Mouse (Mus musculus) stomach, postnatal 0 days (tissue): ENCODE data around the gene Gm20605. TPM values are rescaled to one million over a fixed set of nuclear protein-coding genes. Genes with fewer than 3 reads are reported as not detected.
A peak's percentile ranks its signal among the peaks of the same experiment; 100 is the strongest.

Experiments
- ATAC-seq: fragments of 200-750 bp; cut with Nextera tagmentation; 2 replicates; pipeline ENCODE4 v1.8.0; 2017; ENCODE audit not compliant: low FRiP score, low TSS enrichment
- DNase-seq: peaks from one replicate; pipeline ENCODE4 v3.0.0-alpha.2; 2016; ENCODE audit warnings: low spot score
- H3K27ac ChIP-seq: fragments of 300-500 bp; sonication (generic); replicated peaks from 2 replicates; pipeline ENCODE4 v1.5.1; 2014; ENCODE audit warnings: mild to moderate bottlenecking, control low read depth
- H3K27me3 ChIP-seq: fragments of 300-500 bp; sonication (generic); 2 replicates; pipeline ENCODE4 v1.6.1; 2014; ENCODE audit warnings: low read length; ENCODE audit not compliant: control insufficient read depth, insufficient read depth
- H3K36me3 ChIP-seq: fragments of 300-500 bp; sonication (generic); 2 replicates; pipeline ENCODE4 v1.6.1; 2014; ENCODE audit warnings: low read length, mixed read lengths; ENCODE audit not compliant: control insufficient read depth, insufficient read depth
- H3K4me1 ChIP-seq: fragments of 300-500 bp; sonication (generic); replicated peaks from 2 replicates; pipeline ENCODE4 v1.6.1; 2014; ENCODE audit warnings: antibody characterized with exemption; ENCODE audit not compliant: control insufficient read depth, insufficient read depth
- H3K4me2 ChIP-seq: fragments of 300-500 bp; sonication (generic); replicated peaks from 2 replicates; pipeline ENCODE4 v1.6.1; 2014; ENCODE audit warnings: low read depth, mild to moderate bottlenecking, control low read depth, moderate library complexity
- H3K4me3 ChIP-seq: fragments of 300-500 bp; sonication (generic); 2 replicates; pipeline ENCODE4 v1.5.1; 2014; ENCODE audit warnings: low read depth, low read length, control low read depth
- H3K9ac ChIP-seq: fragments of 300-500 bp; sonication (generic); 2 replicates; pipeline ENCODE4 v1.6.1; 2014; ENCODE audit warnings: mild to moderate bottlenecking, low read length, control low read depth, mixed read lengths
- H3K9me3 ChIP-seq: fragments of 300-500 bp; sonication (generic); 2 replicates; pipeline ENCODE4 v1.6.1; 2016; ENCODE audit warnings: low read length; ENCODE audit not compliant: control insufficient read depth
- CTCF ChIP-seq: IDR thresholded peaks from 2 replicates; pipeline ENCODE4 v1.5.1; 2016; ENCODE audit warnings: antibody characterized with exemption, low read depth, mild to moderate bottlenecking, moderate library complexity
- EP300 ChIP-seq: optimal IDR thresholded peaks from 2 replicates; pipeline ENCODE3; 2016; ENCODE audit warnings: antibody characterized with exemption
- WGBS: fragments of 180-500 bp; shearing (Covaris S2); extraction: QIAGEN DNeasy Blood & Tissue Kit; methylation state at CpG from one replicate; pipeline ENCODE4 v1.1.7; 2014; 5-methylcytosine and 5-hydroxymethylcytosine counted together
- polyA plus RNA-seq: library from polyadenylated mRNA; unstranded; fragments of >200 nt; fragmentation: Nextera tagmentation; extraction: Ambion mirVana; gene quantifications from 2 replicates; pipeline ENCODE4 v1.2.1, GENCODE M21; 2015

The Gm20605 gene
- polyA plus RNA-seq, 1 experiment from 2014 or later, result 2.4 TPM

- H3K9ac ChIP-seq, result peak overlapping the region; percentile 87
- peak overlapping the region; percentile 91 for H3K4me3 ChIP-seq
- TF ChIP-seq EP300 (no peak), CTCF (no peak)
- WGBS, result 38% methylated on average over 9 of the region's 9 CpGs
- H3K4me2 ChIP-seq, result peak overlapping the region; percentile 75
- peaks cover 8% of the 10 kb centered on the region for H3K4me1 ChIP-seq
- H3K27ac ChIP-seq, result peak overlapping the region; percentile 97
- no peaks in the 10 kb centered on the region for H3K9me3 ChIP-seq
- no peak for ATAC-seq
- DNase-seq, result no peak
- peaks cover 19% of the 10 kb centered on the region for H3K36me3 ChIP-seq
- no peaks in the 10 kb centered on the region for H3K27me3 ChIP-seq
Measured at GRCm38 (mm10) chr5:137631171-137631570, 2.2 kb downstream of the Gm20605 start.

- TF ChIP-seq EP300 (no peak), CTCF (no peak)
- ATAC-seq (no peak), DNase-seq (no peak)
- H3K4me3 ChIP-seq, result peak overlapping the region; percentile 91; the same call in 1 of the 2 replicates
- H3K9ac ChIP-seq, result peak overlapping the region; percentile 87
- peak overlapping the region; percentile 97 for H3K27ac ChIP-seq
- H3K4me1 ChIP-seq, result peaks cover 8% of the 10 kb centered on the region
- no peaks in the 10 kb centered on the region for H3K27me3 ChIP-seq
- 57% methylated on average over 4 of the region's 4 CpGs for WGBS
- H3K9me3 ChIP-seq, result no peaks in the 10 kb centered on the region
- peak overlapping the region; percentile 75 for H3K4me2 ChIP-seq
- H3K36me3 ChIP-seq, result peaks cover 22% of the 10 kb centered on the region
Measured at GRCm38 (mm10) chr5:137631591-137631990, 2.6 kb downstream of the Gm20605 start.

- WGBS, result 69% methylated on average over 12 of the region's 12 CpGs
- Histone ChIP-seq H3K4me1 (peaks cover 8% of the 10 kb centered on the region), H3K9ac (no peak overlapping the region), H3K27ac (peak overlapping the region; percentile 30; the same call in 1 of the 2 replicates), H3K4me3 (no peak overlapping the region), H3K9me3 (no peaks in the 10 kb centered on the region), H3K36me3 (peaks cover 37% of the 10 kb centered on the region), H3K27me3 (no peaks in the 10 kb centered on the region), H3K4me2 (no peak overlapping the region)
- TF ChIP-seq CTCF (no peak), EP300 (no peak)
- DNase-seq (peak; percentile 43), ATAC-seq (no peak)
Measured at GRCm38 (mm10) chr5:137633397-137634084, 4.6 kb downstream of the Gm20605 start.

GRCm38 (mm10) chr5:137639472-137639871 lies 10.5 kb downstream of the Gm20605 start:
- no peaks in the 10 kb centered on the region for H3K27me3 ChIP-seq
- ATAC-seq, result no peak
- no peak overlapping the region for H3K9ac ChIP-seq
- H3K4me2 ChIP-seq, result no peak overlapping the region
- H3K9me3 ChIP-seq, result no peaks in the 10 kb centered on the region
- WGBS, result 59% methylated on average over 6 of the region's 7 CpGs
- DNase-seq, result no peak
- no peak overlapping the region for H3K4me3 ChIP-seq
- TF ChIP-seq EP300 (no peak), CTCF (no peak)
- H3K4me1 ChIP-seq, result no peaks in the 10 kb centered on the region
- H3K36me3 ChIP-seq, result peaks cover 45% of the 10 kb centered on the region
- no peak overlapping the region for H3K27ac ChIP-seq

GRCm38 (mm10) chr5:137641054-137641453 lies 12.1 kb downstream of the Gm20605 start, which contains the start of gene Sap25:
Gene Sap25, plus strand, starts transcription at chr5:137641334.
- Histone ChIP-seq H3K4me3 (no peak within 1 kb of the TSS), H3K9ac (no peak within 1 kb of the TSS), H3K4me1 (no peaks in the 10 kb centered on the region), H3K27me3 (no peaks in the 10 kb centered on the region), H3K9me3 (no peaks in the 10 kb centered on the region), H3K4me2 (no peak within 1 kb of the TSS), H3K27ac (no peak within 1 kb of the TSS), H3K36me3 (peaks cover 35% of the 10 kb centered on the region)
- ATAC-seq, result peak; percentile 19; the same call in 1 of the 2 replicates
- TF ChIP-seq CTCF (peak; percentile 64), EP300 (no peak)
- 83% methylated on average over 19 of the region's 19 CpGs for WGBS
- peak; percentile 59 for DNase-seq

GRCm38 (mm10) chr5:137642886-137643285 lies 13.9 kb downstream of the Gm20605 start:
- Histone ChIP-seq H3K9ac (no peak overlapping the region), H3K9me3 (no peaks in the 10 kb centered on the region), H3K4me1 (no peaks in the 10 kb centered on the region), H3K36me3 (peaks cover 22% of the 10 kb centered on the region), H3K27ac (no peak overlapping the region), H3K4me3 (no peak overlapping the region), H3K4me2 (no peak overlapping the region), H3K27me3 (no peaks in the 10 kb centered on the region)
- ATAC-seq (no peak), DNase-seq (no peak)
- WGBS, result 43% methylated on average over 4 of the region's 4 CpGs
- TF ChIP-seq CTCF, result no peak
- no peak for TF ChIP-seq EP300
